ENCODE assay signal across 23 mouse cellular contexts in the genomic region with DNA sequence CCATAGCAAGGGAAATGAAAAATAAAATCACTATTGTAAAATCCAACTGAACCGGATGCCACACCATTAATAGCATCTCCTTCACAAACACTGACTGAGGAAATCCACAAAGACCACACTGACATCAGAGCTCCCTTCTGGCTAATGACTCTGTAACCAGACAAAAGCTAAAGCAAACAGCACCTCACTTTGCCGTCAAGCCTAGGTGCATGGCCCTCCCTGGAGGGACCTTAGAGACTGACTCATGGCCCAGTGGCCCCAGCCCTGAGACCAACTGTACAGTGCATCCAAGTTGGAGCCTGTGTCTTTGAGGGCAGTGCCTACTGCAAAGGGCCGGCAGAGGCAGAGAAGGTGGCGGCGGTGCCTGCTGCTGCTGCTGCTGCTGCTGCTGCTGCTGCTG.
DNase-seq lines count a peak whose midpoint lies in the region; ATAC-seq lines count a peak whose summit lies in the region.
"Had no signal": no experiment of that assay in that cellular context is flagged by ENCODE, and none has a peak within 500 bp of the region (broad histone marks: within the 10 kb centered on the region; RNA-seq: fewer than 3 reads in every experiment).

No protein-coding gene starts in this region.

- 0 out of 2 replicates have a peak, but pooled peaks have one; percentile 21 for ATAC-seq in forebrain, embryonic 13.5 days
- ATAC-seq in forebrain, embryonic 11.5 days (replicated peaks; ENCODE audit: low FRiP score) = no peak
- peak; percentile 78 to 85 for ATAC-seq in hematopoietic stem cell, adult 5-6 weeks (replicated peaks in 1 of 2; ENCODE audit: insufficient read depth in 1 of 2, low FRiP score in 2 of 2, low TSS enrichment in 1 of 2, low read depth in 1 of 2, poor library complexity in 2 of 2, severe bottlenecking in 2 of 2)
- ATAC-seq in liver, embryonic 11.5 days (replicated peaks; ENCODE audit: low FRiP score) = no peak
- ATAC-seq: forebrain, embryonic 16.5 days; midbrain, embryonic 16.5 days had no signal

- no peak overlapping the region for H3K4me3 ChIP-seq in forebrain, embryonic 13.5 days
- no peak overlapping the region for H3K4me3 ChIP-seq in forebrain, embryonic 11.5 days (ENCODE audit: low read depth, low read length)
- no peak overlapping the region for H3K4me3 ChIP-seq in liver, embryonic 11.5 days (ENCODE audit: low read depth, low read length)
- H3K4me3 ChIP-seq: gastrocnemius, adult 2 months; kidney, embryonic 15.5 days; neural tube, embryonic 13.5 days; stomach, embryonic 15.5 days had no signal

- no peaks in the 10 kb centered on the region for H3K36me3 ChIP-seq in forebrain, embryonic 13.5 days (ENCODE audit: poor library complexity, severe bottlenecking)
- H3K36me3 ChIP-seq in forebrain, embryonic 11.5 days (ENCODE audit: control insufficient read depth, insufficient read depth, low read length) = no peaks in the 10 kb centered on the region
- no peaks in the 10 kb centered on the region for H3K36me3 ChIP-seq in liver, embryonic 11.5 days (ENCODE audit: control insufficient read depth, insufficient read depth, low read length)
- H3K36me3 ChIP-seq: kidney, embryonic 15.5 days; neural tube, embryonic 13.5 days; stomach, embryonic 15.5 days had no signal

- H3K9me3 ChIP-seq in forebrain, embryonic 13.5 days (replicated peaks) = no peaks in the 10 kb centered on the region
- no peaks in the 10 kb centered on the region for H3K9me3 ChIP-seq in forebrain, embryonic 11.5 days (ENCODE audit: control insufficient read depth, low read length)
- no peaks in the 10 kb centered on the region for H3K9me3 ChIP-seq in liver, embryonic 11.5 days (ENCODE audit: control insufficient read depth, low read length)
- H3K9me3 ChIP-seq: kidney, embryonic 15.5 days; neural tube, embryonic 13.5 days; stomach, embryonic 15.5 days had no signal

- 64% methylated on average over 5 of the region's 5 CpGs for WGBS in forebrain, embryonic 13.5 days
- WGBS in forebrain, embryonic 11.5 days = 74% methylated on average over 5 of the region's 5 CpGs
- 74% methylated on average over 5 of the region's 5 CpGs for WGBS in liver, embryonic 11.5 days

- H3K27me3 ChIP-seq in forebrain, embryonic 13.5 days = no peaks in the 10 kb centered on the region
- no peaks in the 10 kb centered on the region for H3K27me3 ChIP-seq in forebrain, embryonic 11.5 days (ENCODE audit: control insufficient read depth, insufficient read depth, low read length)
- no peaks in the 10 kb centered on the region for H3K27me3 ChIP-seq in liver, embryonic 11.5 days (replicated peaks; ENCODE audit: control insufficient read depth, insufficient read depth, low read length)
- H3K27me3 ChIP-seq: kidney, embryonic 15.5 days; neural tube, embryonic 13.5 days; stomach, embryonic 15.5 days had no signal

- no peak overlapping the region for H3K27ac ChIP-seq in forebrain, embryonic 13.5 days
- no peak overlapping the region for H3K27ac ChIP-seq in forebrain, embryonic 11.5 days (ENCODE audit: low read depth, low read length)
- H3K27ac ChIP-seq in liver, embryonic 11.5 days (ENCODE audit: low read depth, low read length) = no peak overlapping the region
- H3K27ac ChIP-seq: gastrocnemius, adult 2 months; kidney, embryonic 15.5 days; neural tube, embryonic 13.5 days; stomach, embryonic 15.5 days had no signal

- H3K9ac ChIP-seq in forebrain, embryonic 13.5 days = no peak overlapping the region
- no peak overlapping the region for H3K9ac ChIP-seq in forebrain, embryonic 11.5 days (ENCODE audit: low read length)
- H3K9ac ChIP-seq in liver, embryonic 11.5 days (ENCODE audit: low read depth, low read length) = no peak overlapping the region
- H3K9ac ChIP-seq: kidney, embryonic 15.5 days; neural tube, embryonic 13.5 days; stomach, embryonic 15.5 days had no signal

- no peak for DNase-seq in forebrain, embryonic 11.5 days (ENCODE audit: low spot score)
- DNase-seq in thymus, postnatal 25 days = peak; percentile 35
- DNase-seq in thymus, postnatal 10 days (ENCODE audit: low spot score in 2 of 2) = no peak
- peak; percentile 63 to 82 for DNase-seq in natural killer cell, adult 2 months (ENCODE audit: low spot score in 2 of 2)
- no peak for DNase-seq in liver, embryonic 11.5 days (ENCODE audit: low spot score)
- DNase-seq in urinary bladder, postnatal 10 days (ENCODE audit: low spot score) = no peak
- DNase-seq: adrenal gland, adult 2 months; cerebellum, adult 11 months; cerebellum, postnatal 14 days; gastrocnemius, adult 2 months; heart, adult 18-20 months; heart, postnatal 14 days; left cerebral cortex, postnatal 4 days; lung, adult 2 months; lung, postnatal 4 days; right cerebral cortex, postnatal 14 days had no signal

- no peaks in the 10 kb centered on the region for H3K4me1 ChIP-seq in forebrain, embryonic 13.5 days
- no peaks in the 10 kb centered on the region for H3K4me1 ChIP-seq in forebrain, embryonic 11.5 days (replicated peaks; ENCODE audit: control insufficient read depth, insufficient read depth, low read length)
- no peaks in the 10 kb centered on the region for H3K4me1 ChIP-seq in liver, embryonic 11.5 days (replicated peaks; ENCODE audit: control insufficient read depth, insufficient read depth, low read length)
- H3K4me1 ChIP-seq: kidney, embryonic 15.5 days; neural tube, embryonic 13.5 days; stomach, embryonic 15.5 days had no signal

- no peak overlapping the region for H3K4me2 ChIP-seq in forebrain, embryonic 13.5 days
- no peak overlapping the region for H3K4me2 ChIP-seq in forebrain, embryonic 11.5 days (ENCODE audit: low read depth, low read length, severe bottlenecking)
- no peak overlapping the region for H3K4me2 ChIP-seq in liver, embryonic 11.5 days
- H3K4me2 ChIP-seq: kidney, embryonic 15.5 days; neural tube, embryonic 13.5 days; stomach, embryonic 15.5 days had no signal

Comparison
In these comparisons a context has a peak if more than half of its experiments do, and no peak if none do; other contexts are left out.
1. ATAC-seq: peak in forebrain, embryonic 13.5 days (single experiment) and hematopoietic stem cell, adult 5-6 weeks (2 of 2); none in forebrain, embryonic 11.5 days (single experiment) and liver, embryonic 11.5 days (single experiment).
2. DNase-seq: peak in thymus, postnatal 25 days (single experiment) and natural killer cell, adult 2 months (2 of 2); none in forebrain, embryonic 11.5 days (single experiment), thymus, postnatal 10 days (0 of 2), liver, embryonic 11.5 days (single experiment) and urinary bladder, postnatal 10 days (single experiment).